9 mouse cellular contexts compared by ENCODE assay signal in the genomic region with DNA sequence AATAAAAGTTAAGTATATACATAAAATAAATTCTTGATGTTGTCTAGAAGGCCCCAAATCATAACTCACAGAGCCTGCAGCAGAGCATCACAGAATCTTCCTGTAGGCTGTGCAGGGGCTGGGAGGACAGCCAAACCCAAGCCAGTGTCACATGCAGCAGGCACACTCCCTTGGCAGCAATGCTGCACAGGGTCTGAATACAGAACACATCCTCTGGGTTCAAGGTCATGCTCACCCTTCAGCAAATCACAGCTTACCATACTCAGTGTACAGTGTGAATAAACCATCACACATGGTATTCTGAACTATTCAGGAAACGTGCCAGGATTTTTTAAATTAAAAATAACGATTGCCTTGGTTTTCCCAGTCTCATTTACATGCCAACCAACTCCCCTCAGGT. TPM values are rescaled to one million over a fixed set of nuclear protein-coding genes. Genes with fewer than 3 reads are reported as not detected.
A peak's percentile ranks its signal among the peaks of the same experiment; 100 is the strongest.
DNase-seq lines count a peak whose midpoint lies in the region.
"Had no signal": no experiment of that assay in that cellular context is flagged by ENCODE, and none has a peak within 500 bp of the region (broad histone marks: within the 10 kb centered on the region; RNA-seq: fewer than 3 reads in every experiment).

No protein-coding gene starts in this region.

- peak overlapping the region; percentile 90 for H3K27ac ChIP-seq in limb, embryonic 10.5 days
- H3K27ac ChIP-seq: macrophage had no signal

- intact Hi-C loops in heart, postnatal 25 days (cut with DNase I) = no loop called here

- no peaks in the 10 kb centered on the region for H3K9me3 ChIP-seq in limb, embryonic 10.5 days (replicated peaks)

- no peaks in the 10 kb centered on the region for H3K36me3 ChIP-seq in limb, embryonic 10.5 days

- DNase-seq in adrenal gland, adult 2 months = peak; percentile 70
- DNase-seq in adrenal gland, postnatal 4 days (ENCODE audit: low spot score in 2 of 2) = no peak
- DNase-seq in right cerebral cortex, postnatal 4 days = peak; percentile 33
- no peak for DNase-seq in right cerebral cortex, postnatal 14 days
- peak; percentile 33 for DNase-seq in heart, postnatal 25 days (ENCODE audit: low spot score)
- peak; percentile 43 for DNase-seq in limb, embryonic 10.5 days (ENCODE audit: low spot score)
- no peak for DNase-seq in frontal cortex, adult 2 months (ENCODE audit: extremely low spot score in 1 of 2, low spot score in 1 of 2)
- no peak for DNase-seq in embryo, embryonic 9.5 days (ENCODE audit: extremely low spot score)

- peak overlapping the region; percentile 3 for H3K4me3 ChIP-seq in limb, embryonic 10.5 days

- 24% methylated on average over 2 of the region's 2 CpGs for WGBS in limb, embryonic 10.5 days

- peaks cover 97% of the 10 kb centered on the region for H3K4me1 ChIP-seq in limb, embryonic 10.5 days

- H3K27me3 ChIP-seq in limb, embryonic 10.5 days (ENCODE audit: low read depth, poor library complexity, severe bottlenecking) = no peaks in the 10 kb centered on the region

RNA-seq across cellular contexts. Expression of gene Rbfox2, which starts 52.7 kb away (rescaled TPM):
- 10 to 100 TPM; 56.1 to 68.7 TPM for total RNA-seq in adrenal gland, adult 2 months (2021)
- 53.8 and 74.8 TPM in 2 replicates for polyA plus RNA-seq in adrenal gland, adult 2 months (2012; rRNA removed)
- 100 to 1,000 TPM; 102 to 104 TPM for total RNA-seq in adrenal gland, postnatal 4 days (2021)
- total RNA-seq in heart, postnatal 25 days (2021) = 100 to 1,000 TPM; 111 to 117 TPM
- polyA plus RNA-seq in limb, embryonic 10.5 days (2016; fragmentation: Nextera tagmentation; extraction: Ambion mirVana) = 45.8 and 62.6 TPM in 2 replicates
- polyA plus RNA-seq in frontal cortex, adult 2 months (2012; rRNA removed) = 200 and 212 TPM in 2 replicates

Comparison
In these comparisons a context has a peak if more than half of its experiments do, and no peak if none do; other contexts are left out.
1. DNase-seq: peak in adrenal gland, adult 2 months (single experiment), right cerebral cortex, postnatal 4 days (single experiment), heart, postnatal 25 days (single experiment) and limb, embryonic 10.5 days (single experiment); none in adrenal gland, postnatal 4 days (0 of 2), right cerebral cortex, postnatal 14 days (single experiment), frontal cortex, adult 2 months (0 of 2) and embryo, embryonic 9.5 days (single experiment).